Mouse (Mus musculus): ENCODE measurements at regions not wholly inside any gene's neighbourhood (a gene's known extent, or its start where the extent isn't known, plus 50 kb on each side); places are given as distances from the start of the nearest gene placed in this dataset.

DNA sequence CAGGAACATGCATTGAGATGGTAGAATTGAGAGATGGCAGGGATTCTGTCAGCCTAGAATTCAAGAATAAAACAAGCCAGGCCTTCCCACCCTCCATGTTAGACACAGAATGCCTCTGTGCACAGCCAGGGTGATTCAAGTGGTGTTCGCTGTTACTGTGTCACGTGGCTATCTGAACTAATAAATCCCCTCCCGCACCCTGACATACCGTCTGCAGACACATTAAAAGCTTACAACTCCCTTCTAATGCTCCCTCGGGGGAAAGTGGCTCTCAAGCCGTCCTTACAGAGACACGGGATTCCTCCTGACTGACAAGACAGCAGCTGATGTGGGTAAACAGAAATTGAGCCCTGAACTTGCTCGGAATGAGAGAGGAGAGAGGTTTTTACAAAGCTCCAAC, 279.1 kb downstream of the Prex1 start:
- ATAC-seq: no peak

DNA sequence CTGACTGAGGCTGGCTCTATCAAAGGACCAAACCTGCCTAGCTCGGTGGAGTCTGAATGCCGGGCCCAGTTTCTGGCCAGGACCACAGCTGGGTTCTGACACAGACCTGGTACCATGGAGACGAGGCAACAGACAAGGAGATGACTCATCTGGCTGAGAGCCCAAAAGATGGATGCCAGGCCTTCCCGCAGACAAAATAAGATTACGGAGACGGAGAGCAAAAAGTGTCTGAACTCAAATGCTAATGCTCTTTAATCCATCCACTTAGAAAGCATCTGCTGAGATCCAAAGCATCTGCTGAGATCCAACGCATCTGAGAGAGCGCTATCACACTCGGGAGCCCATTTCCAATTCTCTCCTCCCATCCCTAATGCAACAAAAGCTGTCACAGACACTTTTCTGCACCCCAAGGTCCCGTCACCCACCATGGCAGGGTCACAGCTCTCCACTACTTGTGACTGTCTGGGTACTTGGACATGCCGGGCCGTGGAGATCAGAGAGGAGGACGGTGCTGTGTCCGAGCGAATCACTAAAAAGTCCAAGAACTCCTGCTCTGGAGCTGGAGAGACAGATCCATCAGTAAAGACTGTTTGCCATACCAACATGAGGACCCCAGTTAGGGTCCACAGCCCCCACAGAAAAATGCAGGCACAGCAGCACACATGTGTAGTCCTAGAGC, 278.3 kb upstream of the Sulf2 start:
- Histone ChIP-seq H3K9ac (replicated peaks; ENCODE audit: low read depth, low read length) (no peak overlapping the region), H3K27me3 (replicated peaks; ENCODE audit: control insufficient read depth, insufficient read depth, low read length) (no peaks in the 10 kb centered on the region), H3K4me2 (ENCODE audit: low read length) (peak overlapping the region; percentile 20; the same call in 1 of the 2 replicates), H3K4me1 (replicated peaks; ENCODE audit: control insufficient read depth, insufficient read depth, low read length) (peaks cover 29% of the 10 kb centered on the region), H3K9me3 (ENCODE audit: control insufficient read depth, low read length) (no peaks in the 10 kb centered on the region), H3K4me3 (replicated peaks; ENCODE audit: low read length) (no peak overlapping the region), H3K36me3 (ENCODE audit: control insufficient read depth, insufficient read depth) (no peaks in the 10 kb centered on the region), H3K27ac (ENCODE audit: low read length) (peak overlapping the region; percentile 57)
- peak; percentile 47 for ATAC-seq
- WGBS: 45% methylated on average over 15 of the region's 15 CpGs

More for the DNA sequence above, 279.1 kb downstream of the Prex1 start:
- Histone ChIP-seq H3K27me3 (replicated peaks; ENCODE audit: control insufficient read depth, insufficient read depth, low read length) (no peaks in the 10 kb centered on the region), H3K4me2 (ENCODE audit: low read length) (no peak overlapping the region), H3K4me1 (replicated peaks; ENCODE audit: control insufficient read depth, insufficient read depth, low read length) (peaks cover 29% of the 10 kb centered on the region), H3K4me3 (replicated peaks; ENCODE audit: low read length) (no peak overlapping the region), H3K27ac (ENCODE audit: low read length) (no peak overlapping the region), H3K36me3 (ENCODE audit: control insufficient read depth, insufficient read depth) (no peaks in the 10 kb centered on the region), H3K9ac (replicated peaks; ENCODE audit: low read depth, low read length) (no peak overlapping the region), H3K9me3 (ENCODE audit: control insufficient read depth, low read length) (no peaks in the 10 kb centered on the region)
- 66% methylated on average over 8 of the region's 8 CpGs for WGBS

DNA sequence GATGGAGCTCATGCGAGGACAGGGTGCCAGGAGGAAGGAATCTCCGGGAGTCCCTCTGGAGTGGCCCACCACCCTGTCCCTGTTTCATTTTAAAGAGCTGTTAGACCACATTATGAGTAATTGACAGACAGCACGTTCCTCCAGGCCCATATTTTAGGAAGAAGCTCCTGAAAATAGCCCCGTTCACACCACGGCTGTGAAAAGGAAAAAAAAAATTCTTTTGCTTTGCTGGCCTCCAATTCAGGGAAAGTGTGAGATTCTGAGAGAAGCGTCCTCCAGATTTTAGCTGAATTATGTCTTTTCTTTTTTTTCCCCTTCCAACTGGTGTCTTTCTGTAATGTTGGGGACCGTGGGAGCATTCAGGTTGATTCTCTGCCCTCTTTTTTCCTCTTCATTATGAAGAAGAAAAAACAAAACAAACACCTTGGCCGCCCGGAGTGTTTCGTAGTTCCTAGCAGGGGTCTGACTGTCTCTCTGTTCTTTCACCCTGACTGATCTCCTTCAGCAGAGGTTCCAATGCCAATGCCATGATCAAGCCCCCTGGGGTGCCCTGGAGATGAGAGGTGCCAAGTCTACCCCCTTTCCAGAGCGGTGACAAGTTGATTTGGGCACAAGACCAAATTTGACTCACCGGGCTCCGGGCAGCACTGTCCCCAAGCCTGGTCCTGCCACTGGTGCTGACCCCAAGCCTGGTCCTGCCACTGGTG, 277.6 kb upstream of the Sulf2 start:
- Histone ChIP-seq H3K27me3 (replicated peaks; ENCODE audit: control insufficient read depth, insufficient read depth, low read length) (0 out of 2 replicates have a peak, but pooled peaks cover 3% of the 10 kb centered on the region), H3K9ac (replicated peaks; ENCODE audit: low read depth, low read length) (no peak overlapping the region), H3K4me3 (replicated peaks; ENCODE audit: low read length) (no peak overlapping the region), H3K4me2 (ENCODE audit: low read length) (peak overlapping the region; percentile 20; the same call in 1 of the 2 replicates), H3K4me1 (replicated peaks; ENCODE audit: control insufficient read depth, insufficient read depth, low read length) (peaks cover 22% of the 10 kb centered on the region), H3K9me3 (ENCODE audit: control insufficient read depth, low read length) (no peaks in the 10 kb centered on the region), H3K36me3 (ENCODE audit: control insufficient read depth, insufficient read depth) (no peaks in the 10 kb centered on the region), H3K27ac (ENCODE audit: low read length) (peak overlapping the region; percentile 57)
- 55% methylated on average over 13 of the region's 13 CpGs for WGBS
- no peak for ATAC-seq

DNA sequence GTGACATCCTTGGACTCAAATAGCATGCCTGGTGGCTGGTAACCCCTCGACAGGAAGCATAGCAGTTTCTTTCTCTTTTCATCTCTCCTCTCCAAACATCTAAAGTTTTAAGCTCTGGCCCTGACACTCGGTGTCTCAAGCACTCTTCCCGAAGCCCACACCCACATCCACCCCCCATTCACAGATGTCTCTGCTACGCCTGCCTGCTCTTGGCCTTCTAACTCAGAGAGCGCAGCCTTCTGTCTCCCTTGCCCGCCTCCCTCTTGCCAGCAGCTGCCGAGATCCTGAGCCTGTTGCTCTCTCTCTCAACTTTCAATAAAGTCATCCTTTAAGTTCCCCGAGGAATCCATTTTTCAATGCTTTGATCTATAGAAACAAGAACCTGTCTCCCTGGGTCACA, 277.1 kb upstream of the Sulf2 start:
- no peak overlapping the region for H3K4me3 ChIP-seq (replicated peaks; ENCODE audit: low read length)
- no peaks in the 10 kb centered on the region for H3K9me3 ChIP-seq (ENCODE audit: control insufficient read depth, low read length)
- no peak overlapping the region for H3K27ac ChIP-seq (ENCODE audit: low read length)
- ATAC-seq: no peak
- H3K4me1 ChIP-seq (replicated peaks; ENCODE audit: control insufficient read depth, insufficient read depth, low read length): peaks cover 21% of the 10 kb centered on the region
- no peaks in the 10 kb centered on the region for H3K36me3 ChIP-seq (ENCODE audit: control insufficient read depth, insufficient read depth)
- 0 out of 2 replicates have a peak, but pooled peaks cover 3% of the 10 kb centered on the region for H3K27me3 ChIP-seq (replicated peaks; ENCODE audit: control insufficient read depth, insufficient read depth, low read length)
- H3K4me2 ChIP-seq (ENCODE audit: low read length): no peak overlapping the region
- H3K9ac ChIP-seq (replicated peaks; ENCODE audit: low read depth, low read length): no peak overlapping the region
- 68% methylated on average over 8 of the region's 8 CpGs for WGBS

DNA sequence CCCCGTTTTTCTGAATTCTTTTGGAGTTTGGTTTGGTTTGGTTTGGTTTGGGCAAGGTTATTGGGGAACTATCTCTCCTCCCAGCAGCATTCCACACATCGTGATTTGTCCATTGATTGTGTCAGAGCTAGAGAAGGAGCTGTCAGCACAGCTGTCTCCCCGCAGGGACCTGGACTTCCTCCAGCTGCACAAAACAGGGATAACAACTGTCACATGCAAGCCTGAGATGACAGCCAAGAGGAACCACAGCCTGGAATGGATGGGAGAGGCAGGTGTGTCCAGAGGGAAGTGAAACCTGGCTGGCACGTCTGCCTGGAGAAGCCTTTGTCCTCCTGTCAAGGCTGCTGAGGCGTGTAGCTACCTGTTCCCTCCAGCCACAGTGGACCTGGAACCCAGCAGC, 274.5 kb upstream of the Sulf2 start:
- no peak overlapping the region for H3K4me2 ChIP-seq (ENCODE audit: low read length)
- no peak overlapping the region for H3K9ac ChIP-seq (replicated peaks; ENCODE audit: low read depth, low read length)
- no peaks in the 10 kb centered on the region for H3K9me3 ChIP-seq (ENCODE audit: control insufficient read depth, low read length)
- WGBS: 51% methylated on average over 5 of the region's 5 CpGs
- no peaks in the 10 kb centered on the region for H3K36me3 ChIP-seq (ENCODE audit: control insufficient read depth, insufficient read depth)
- H3K27ac ChIP-seq (ENCODE audit: low read length): no peak overlapping the region
- no peak for ATAC-seq
- H3K27me3 ChIP-seq (replicated peaks; ENCODE audit: control insufficient read depth, insufficient read depth, low read length): peaks cover 18% of the 10 kb centered on the region
- H3K4me3 ChIP-seq (replicated peaks; ENCODE audit: low read length): no peak overlapping the region
- peaks cover 21% of the 10 kb centered on the region for H3K4me1 ChIP-seq (replicated peaks; ENCODE audit: control insufficient read depth, insufficient read depth, low read length)

DNA sequence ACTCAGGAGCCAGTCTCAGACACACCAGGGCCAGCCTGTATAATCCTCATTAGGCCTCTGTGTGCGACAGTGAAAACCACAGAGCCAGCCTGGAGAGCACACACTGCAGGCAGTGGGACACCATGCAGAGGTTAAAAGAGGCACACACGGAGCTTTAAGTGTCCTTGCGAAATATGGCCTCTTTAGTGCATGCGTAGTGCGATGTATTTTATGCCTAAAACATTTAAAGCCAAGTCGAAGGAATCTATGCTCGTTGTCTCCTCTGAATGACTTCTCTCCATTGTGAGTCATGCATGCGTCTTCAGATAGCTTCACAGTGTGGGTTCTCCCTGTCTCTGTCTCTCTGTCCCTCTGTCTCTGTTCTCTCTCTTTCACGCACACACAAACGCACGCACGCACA, 274.0 kb upstream of the Sulf2 start:
- no peaks in the 10 kb centered on the region for H3K36me3 ChIP-seq (ENCODE audit: control insufficient read depth, insufficient read depth)
- peaks cover 21% of the 10 kb centered on the region for H3K4me1 ChIP-seq (replicated peaks; ENCODE audit: control insufficient read depth, insufficient read depth, low read length)
- H3K27me3 ChIP-seq (replicated peaks; ENCODE audit: control insufficient read depth, insufficient read depth, low read length): peaks cover 21% of the 10 kb centered on the region
- ATAC-seq: no peak
- no peak overlapping the region for H3K27ac ChIP-seq (ENCODE audit: low read length)
- WGBS: 83% methylated on average over 12 of the region's 12 CpGs
- H3K4me2 ChIP-seq (ENCODE audit: low read length): no peak overlapping the region
- H3K9ac ChIP-seq (replicated peaks; ENCODE audit: low read depth, low read length): no peak overlapping the region
- H3K4me3 ChIP-seq (replicated peaks; ENCODE audit: low read length): no peak overlapping the region
- H3K9me3 ChIP-seq (ENCODE audit: control insufficient read depth, low read length): no peaks in the 10 kb centered on the region

DNA sequence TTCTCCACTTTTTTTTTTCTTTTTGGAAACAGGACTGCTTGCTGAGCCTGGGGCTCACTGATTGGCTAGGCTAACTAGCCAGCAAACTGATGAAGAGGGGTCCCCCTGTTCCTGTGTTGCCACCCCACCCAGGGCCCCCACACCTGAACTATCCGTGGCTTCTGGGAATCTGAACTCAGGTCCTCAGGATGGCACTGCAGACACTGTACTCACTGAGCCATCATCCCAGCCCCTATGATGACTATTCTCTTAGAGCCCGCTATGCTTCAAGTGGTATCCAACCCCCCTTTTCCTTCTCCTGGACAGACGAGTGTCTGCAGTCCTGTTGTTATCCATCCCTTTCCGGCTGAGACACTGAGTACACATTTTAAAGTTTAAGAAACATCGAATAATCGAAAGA, 271.9 kb upstream of the Sulf2 start:
- Histone ChIP-seq H3K36me3 (ENCODE audit: control insufficient read depth, insufficient read depth) (no peaks in the 10 kb centered on the region), H3K4me2 (ENCODE audit: low read length) (no peak overlapping the region), H3K27me3 (replicated peaks; ENCODE audit: control insufficient read depth, insufficient read depth, low read length) (peaks cover 21% of the 10 kb centered on the region), H3K9ac (replicated peaks; ENCODE audit: low read depth, low read length) (no peak overlapping the region), H3K4me1 (replicated peaks; ENCODE audit: control insufficient read depth, insufficient read depth, low read length) (0 out of 2 replicates have a peak, but pooled peaks cover 6% of the 10 kb centered on the region), H3K4me3 (replicated peaks; ENCODE audit: low read length) (no peak overlapping the region), H3K27ac (ENCODE audit: low read length) (no peak overlapping the region), H3K9me3 (ENCODE audit: control insufficient read depth, low read length) (no peaks in the 10 kb centered on the region)
- ATAC-seq: no peak
- WGBS: 81% methylated on average over 6 of the region's 6 CpGs

DNA sequence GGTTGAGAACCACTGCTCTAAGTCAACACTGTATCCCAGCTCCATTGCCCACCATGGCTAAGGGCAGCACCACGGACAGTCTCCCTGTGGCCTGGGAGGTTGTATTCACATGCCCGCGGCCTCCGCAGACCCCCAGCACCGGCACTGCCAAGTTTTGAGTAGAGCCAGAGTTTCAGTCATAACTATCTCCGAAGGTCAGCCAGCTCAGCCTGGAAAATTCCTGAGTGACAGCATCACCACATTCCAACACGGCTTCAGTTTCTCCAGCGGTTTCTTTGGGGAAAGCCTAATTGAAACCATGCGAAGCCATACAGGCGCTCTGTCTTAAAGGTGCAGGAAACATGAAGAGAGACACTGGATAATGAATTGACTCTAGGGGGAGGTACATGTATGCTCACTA, 271.5 kb upstream of the Sulf2 start:
- Histone ChIP-seq H3K4me1 (replicated peaks; ENCODE audit: control insufficient read depth, insufficient read depth, low read length) (0 out of 2 replicates have a peak, but pooled peaks cover 4% of the 10 kb centered on the region), H3K9ac (replicated peaks; ENCODE audit: low read depth, low read length) (no peak overlapping the region), H3K4me3 (replicated peaks; ENCODE audit: low read length) (no peak overlapping the region), H3K27ac (ENCODE audit: low read length) (no peak overlapping the region), H3K4me2 (ENCODE audit: low read length) (no peak overlapping the region), H3K27me3 (replicated peaks; ENCODE audit: control insufficient read depth, insufficient read depth, low read length) (peaks cover 21% of the 10 kb centered on the region), H3K9me3 (ENCODE audit: control insufficient read depth, low read length) (no peaks in the 10 kb centered on the region), H3K36me3 (ENCODE audit: control insufficient read depth, insufficient read depth) (no peaks in the 10 kb centered on the region)
- no peak for ATAC-seq
- 35% methylated on average over 10 of the region's 10 CpGs for WGBS

DNA sequence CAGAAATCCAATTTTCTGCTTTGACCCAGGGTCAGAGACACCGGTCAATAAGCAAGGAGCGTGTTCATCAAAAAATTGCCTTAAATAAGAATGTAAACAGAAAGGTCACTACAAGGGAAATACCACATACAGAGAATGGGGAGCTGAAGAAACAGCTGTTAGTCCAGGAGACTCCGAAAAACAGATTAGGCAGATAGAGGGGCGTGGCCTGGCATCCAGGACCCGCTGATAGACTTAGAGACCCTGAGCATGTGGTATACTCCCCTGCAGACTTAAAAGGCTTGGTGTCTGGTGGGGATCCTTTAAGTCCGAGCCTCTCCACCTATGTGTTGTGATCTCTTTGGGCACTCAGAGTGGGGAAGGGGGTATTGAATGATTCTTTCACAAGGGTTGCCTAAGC, 271.0 kb upstream of the Sulf2 start:
- H3K27ac ChIP-seq (ENCODE audit: low read length): no peak overlapping the region
- ATAC-seq: no peak
- no peak overlapping the region for H3K4me2 ChIP-seq (ENCODE audit: low read length)
- no peak overlapping the region for H3K4me3 ChIP-seq (replicated peaks; ENCODE audit: low read length)
- no peak overlapping the region for H3K9ac ChIP-seq (replicated peaks; ENCODE audit: low read depth, low read length)
- no peaks in the 10 kb centered on the region for H3K9me3 ChIP-seq (ENCODE audit: control insufficient read depth, low read length)
- 0 out of 2 replicates have a peak, but pooled peaks cover 3% of the 10 kb centered on the region for H3K4me1 ChIP-seq (replicated peaks; ENCODE audit: control insufficient read depth, insufficient read depth, low read length)
- peaks cover 21% of the 10 kb centered on the region for H3K27me3 ChIP-seq (replicated peaks; ENCODE audit: control insufficient read depth, insufficient read depth, low read length)
- H3K36me3 ChIP-seq (ENCODE audit: control insufficient read depth, insufficient read depth): no peaks in the 10 kb centered on the region
- 65% methylated on average over 6 of the region's 6 CpGs for WGBS

Measured in forebrain, embryonic 16.5 days (tissue).